Mouse (Mus musculus): ENCODE measurements at regions not wholly inside any gene's neighbourhood (a gene's known extent, or its start where the extent isn't known, plus 50 kb on each side); places are given as distances from the start of the nearest gene placed in this dataset.

DNA sequence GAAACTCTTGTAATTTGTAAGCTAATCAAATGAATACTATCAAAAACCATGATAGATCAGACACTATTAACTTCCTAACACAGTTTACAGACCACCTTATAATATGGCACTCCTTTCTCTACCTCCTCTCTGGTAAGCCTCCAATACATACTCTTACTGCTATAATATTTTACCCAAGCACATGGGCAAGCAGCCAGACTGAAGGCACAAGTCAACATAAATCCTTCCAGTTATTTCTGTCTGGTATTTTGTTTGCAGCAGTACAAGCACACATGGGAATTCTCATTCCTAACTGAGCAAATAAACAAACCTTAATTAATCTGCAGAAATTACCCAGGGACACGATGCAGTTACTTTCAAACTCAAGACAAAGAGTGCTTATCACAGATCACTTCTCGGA is 210.7 kb upstream of the Zc3h12c start:
- Histone ChIP-seq H3K4me3 (ENCODE audit: control insufficient read depth in 1 of 2, insufficient read depth in 1 of 2, low read depth in 1 of 2, low read length in 2 of 2) (no peak overlapping the region), H3K27me3 (ENCODE audit: control insufficient read depth, insufficient read depth, low read length) (no peaks in the 10 kb centered on the region), H3K4me2 (ENCODE audit: low read length) (no peak overlapping the region), H3K4me1 (ENCODE audit: control insufficient read depth in 2 of 2, insufficient read depth in 2 of 2, low read length in 2 of 2) (no peaks in the 10 kb centered on the region), H3K36me3 (ENCODE audit: control insufficient read depth, insufficient read depth, low read length) (no peaks in the 10 kb centered on the region), H3K9me3 (ENCODE audit: control insufficient read depth, low read length) (no peaks in the 10 kb centered on the region), H3K27ac (replicated peaks in 1 of 2; ENCODE audit: control insufficient read depth in 1 of 2, insufficient read depth in 1 of 2, low read depth in 2 of 2, low read length in 2 of 2) (no peak overlapping the region), H3K9ac (ENCODE audit: low read length) (no peak overlapping the region)
- WGBS = 67% methylated on average over 2 of the region's 2 CpGs
- ATAC-seq (ENCODE audit: insufficient number of reproducible peaks, insufficient read depth, low FRiP score, low read depth) = no peak

DNA sequence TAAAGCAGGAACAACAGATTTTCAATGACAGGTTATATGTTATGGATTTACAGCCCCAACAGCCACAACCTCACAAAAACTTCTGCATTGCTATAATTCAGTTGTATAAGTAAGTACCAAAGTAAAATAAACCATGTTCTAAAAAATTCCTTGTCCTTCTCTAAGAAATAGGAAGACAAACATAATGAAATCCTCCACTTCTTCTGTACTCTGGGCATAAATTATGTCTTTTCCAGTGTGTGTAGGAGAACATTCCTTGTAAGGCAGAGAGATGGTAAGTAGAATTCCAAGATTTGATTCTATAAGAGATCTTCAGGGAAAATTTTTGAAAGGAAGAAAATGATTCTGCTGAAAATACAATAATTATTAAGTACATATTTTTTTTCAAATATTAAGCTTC is 209.4 kb upstream of the Zc3h12c start:
- no peak for ATAC-seq (ENCODE audit: insufficient number of reproducible peaks, insufficient read depth, low FRiP score, low read depth)
- H3K9ac ChIP-seq (ENCODE audit: low read length) = no peak overlapping the region
- H3K27ac ChIP-seq (replicated peaks in 1 of 2; ENCODE audit: control insufficient read depth in 1 of 2, insufficient read depth in 1 of 2, low read depth in 2 of 2, low read length in 2 of 2) = no peak overlapping the region
- H3K9me3 ChIP-seq (ENCODE audit: control insufficient read depth, low read length) = no peaks in the 10 kb centered on the region
- H3K36me3 ChIP-seq (ENCODE audit: control insufficient read depth, insufficient read depth, low read length) = no peaks in the 10 kb centered on the region
- H3K4me1 ChIP-seq (ENCODE audit: control insufficient read depth in 2 of 2, insufficient read depth in 2 of 2, low read length in 2 of 2) = no peaks in the 10 kb centered on the region
- no peak overlapping the region for H3K4me3 ChIP-seq (ENCODE audit: control insufficient read depth in 1 of 2, insufficient read depth in 1 of 2, low read depth in 1 of 2, low read length in 2 of 2)
- H3K4me2 ChIP-seq (ENCODE audit: low read length) = no peak overlapping the region
- no peaks in the 10 kb centered on the region for H3K27me3 ChIP-seq (ENCODE audit: control insufficient read depth, insufficient read depth, low read length)

- Histone ChIP-seq H3K27me3 (ENCODE audit: control insufficient read depth, insufficient read depth, low read length) (no peaks in the 10 kb centered on the region), H3K4me3 (ENCODE audit: control insufficient read depth in 1 of 2, insufficient read depth in 1 of 2, low read depth in 1 of 2, low read length in 2 of 2) (no peak overlapping the region), H3K4me1 (ENCODE audit: control insufficient read depth in 2 of 2, insufficient read depth in 2 of 2, low read length in 2 of 2) (no peaks in the 10 kb centered on the region), H3K9me3 (ENCODE audit: control insufficient read depth, low read length) (no peaks in the 10 kb centered on the region), H3K9ac (ENCODE audit: low read length) (no peak overlapping the region), H3K27ac (replicated peaks in 1 of 2; ENCODE audit: control insufficient read depth in 1 of 2, insufficient read depth in 1 of 2, low read depth in 2 of 2, low read length in 2 of 2) (no peak overlapping the region), H3K4me2 (ENCODE audit: low read length) (no peak overlapping the region), H3K36me3 (ENCODE audit: control insufficient read depth, insufficient read depth, low read length) (no peaks in the 10 kb centered on the region)
- no peak for ATAC-seq (ENCODE audit: insufficient number of reproducible peaks, insufficient read depth, low FRiP score, low read depth)
- 74% methylated on average over 3 of the region's 3 CpGs for WGBS
Measured at GRCm38 (mm10) chr9:52376914-52377313, 208.5 kb upstream of the Zc3h12c start.

- Histone ChIP-seq H3K4me3 (ENCODE audit: control insufficient read depth in 1 of 2, insufficient read depth in 1 of 2, low read depth in 1 of 2, low read length in 2 of 2) (no peak overlapping the region), H3K27me3 (ENCODE audit: control insufficient read depth, insufficient read depth, low read length) (no peaks in the 10 kb centered on the region), H3K27ac (replicated peaks in 1 of 2; ENCODE audit: control insufficient read depth in 1 of 2, insufficient read depth in 1 of 2, low read depth in 2 of 2, low read length in 2 of 2) (no peak overlapping the region), H3K4me2 (ENCODE audit: low read length) (no peak overlapping the region), H3K9ac (ENCODE audit: low read length) (no peak overlapping the region), H3K9me3 (ENCODE audit: control insufficient read depth, low read length) (no peaks in the 10 kb centered on the region), H3K4me1 (ENCODE audit: control insufficient read depth in 2 of 2, insufficient read depth in 2 of 2, low read length in 2 of 2) (no peaks in the 10 kb centered on the region), H3K36me3 (ENCODE audit: control insufficient read depth, insufficient read depth, low read length) (no peaks in the 10 kb centered on the region)
- WGBS = 93% methylated on average over 1 of the region's 1 CpGs
- ATAC-seq (ENCODE audit: insufficient number of reproducible peaks, insufficient read depth, low FRiP score, low read depth) = no peak
Measured at GRCm38 (mm10) chr9:52371296-52371695, 202.9 kb upstream of the Zc3h12c start.

GRCm38 (mm10) chr9:52368911-52369310 is 200.5 kb upstream of the Zc3h12c start:
- no peak overlapping the region for H3K9ac ChIP-seq (ENCODE audit: low read length)
- 68% methylated on average over 9 of the region's 9 CpGs for WGBS

GRCm38 (mm10) chr9:52368080-52368479 is 199.7 kb upstream of the Zc3h12c start:
- no peak overlapping the region for H3K9ac ChIP-seq (ENCODE audit: low read length)
- no peaks in the 10 kb centered on the region for H3K4me1 ChIP-seq (ENCODE audit: control insufficient read depth in 2 of 2, insufficient read depth in 2 of 2, low read length in 2 of 2)
- no peaks in the 10 kb centered on the region for H3K36me3 ChIP-seq (ENCODE audit: control insufficient read depth, insufficient read depth, low read length)
- H3K27me3 ChIP-seq (ENCODE audit: control insufficient read depth, insufficient read depth, low read length) = no peaks in the 10 kb centered on the region
- no peak overlapping the region for H3K4me2 ChIP-seq (ENCODE audit: low read length)
- no peak overlapping the region for H3K4me3 ChIP-seq (ENCODE audit: control insufficient read depth in 1 of 2, insufficient read depth in 1 of 2, low read depth in 1 of 2, low read length in 2 of 2)
- H3K27ac ChIP-seq (replicated peaks in 1 of 2; ENCODE audit: control insufficient read depth in 1 of 2, insufficient read depth in 1 of 2, low read depth in 2 of 2, low read length in 2 of 2) = no peak overlapping the region
- no peaks in the 10 kb centered on the region for H3K9me3 ChIP-seq (ENCODE audit: control insufficient read depth, low read length)
- 58% methylated on average over 3 of the region's 3 CpGs for WGBS
- ATAC-seq (ENCODE audit: insufficient number of reproducible peaks, insufficient read depth, low FRiP score, low read depth) = no peak

More at GRCm38 (mm10) chr9:52368911-52369310, 200.5 kb upstream of the Zc3h12c start:
- Histone ChIP-seq H3K27ac (replicated peaks in 1 of 2; ENCODE audit: control insufficient read depth in 1 of 2, insufficient read depth in 1 of 2, low read depth in 2 of 2, low read length in 2 of 2) (no peak overlapping the region), H3K36me3 (ENCODE audit: control insufficient read depth, insufficient read depth, low read length) (no peaks in the 10 kb centered on the region), H3K9me3 (ENCODE audit: control insufficient read depth, low read length) (no peaks in the 10 kb centered on the region), H3K27me3 (ENCODE audit: control insufficient read depth, insufficient read depth, low read length) (no peaks in the 10 kb centered on the region), H3K4me1 (ENCODE audit: control insufficient read depth in 2 of 2, insufficient read depth in 2 of 2, low read length in 2 of 2) (no peaks in the 10 kb centered on the region), H3K4me3 (ENCODE audit: control insufficient read depth in 1 of 2, insufficient read depth in 1 of 2, low read depth in 1 of 2, low read length in 2 of 2) (no peak overlapping the region), H3K4me2 (ENCODE audit: low read length) (no peak overlapping the region)
- ATAC-seq (ENCODE audit: insufficient number of reproducible peaks, insufficient read depth, low FRiP score, low read depth) = no peak

GRCm38 (mm10) chr9:52366046-52366445 is 197.7 kb upstream of the Zc3h12c start:
- H3K27ac ChIP-seq (replicated peaks in 1 of 2; ENCODE audit: control insufficient read depth in 1 of 2, insufficient read depth in 1 of 2, low read depth in 2 of 2, low read length in 2 of 2) = no peak overlapping the region
- H3K9me3 ChIP-seq (ENCODE audit: control insufficient read depth, low read length) = no peaks in the 10 kb centered on the region
- no peaks in the 10 kb centered on the region for H3K4me1 ChIP-seq (ENCODE audit: control insufficient read depth in 2 of 2, insufficient read depth in 2 of 2, low read length in 2 of 2)
- no peaks in the 10 kb centered on the region for H3K36me3 ChIP-seq (ENCODE audit: control insufficient read depth, insufficient read depth, low read length)
- H3K27me3 ChIP-seq (ENCODE audit: control insufficient read depth, insufficient read depth, low read length) = no peaks in the 10 kb centered on the region
- ATAC-seq (ENCODE audit: insufficient number of reproducible peaks, insufficient read depth, low FRiP score, low read depth) = no peak
- no peak overlapping the region for H3K4me2 ChIP-seq (ENCODE audit: low read length)
- no peak overlapping the region for H3K4me3 ChIP-seq (ENCODE audit: control insufficient read depth in 1 of 2, insufficient read depth in 1 of 2, low read depth in 1 of 2, low read length in 2 of 2)
- WGBS = 66% methylated on average over 9 of the region's 9 CpGs
- H3K9ac ChIP-seq (ENCODE audit: low read length) = no peak overlapping the region

- Histone ChIP-seq H3K36me3 (ENCODE audit: control insufficient read depth, insufficient read depth, low read length) (no peaks in the 10 kb centered on the region), H3K27me3 (ENCODE audit: control insufficient read depth, insufficient read depth, low read length) (no peaks in the 10 kb centered on the region), H3K4me1 (ENCODE audit: control insufficient read depth in 2 of 2, insufficient read depth in 2 of 2, low read length in 2 of 2) (no peaks in the 10 kb centered on the region), H3K4me3 (ENCODE audit: control insufficient read depth in 1 of 2, insufficient read depth in 1 of 2, low read depth in 1 of 2, low read length in 2 of 2) (no peak overlapping the region), H3K9ac (ENCODE audit: low read length) (no peak overlapping the region), H3K4me2 (ENCODE audit: low read length) (no peak overlapping the region), H3K27ac (replicated peaks in 1 of 2; ENCODE audit: control insufficient read depth in 1 of 2, insufficient read depth in 1 of 2, low read depth in 2 of 2, low read length in 2 of 2) (no peak overlapping the region), H3K9me3 (ENCODE audit: control insufficient read depth, low read length) (no peaks in the 10 kb centered on the region)
- no peak for ATAC-seq (ENCODE audit: insufficient number of reproducible peaks, insufficient read depth, low FRiP score, low read depth)
- WGBS = 72% methylated on average over 2 of the region's 2 CpGs
Measured at GRCm38 (mm10) chr9:52361599-52361998, 193.2 kb upstream of the Zc3h12c start.
